Mouse (Mus musculus) gastrocnemius, postnatal 36 days (tissue): Measurements from ENCODE around the gene Hspa1l. TPM values are rescaled to one million over a fixed set of nuclear protein-coding genes. Genes with fewer than 3 reads are reported as not detected.
"Not testable (repeated sequence)": the region's sequence is repeated elsewhere in the genome, so short reads cannot be mapped to it uniquely, and the experiment has no call there.

Source experiments
- DNase-seq, 2 experiments: peaks; one replicate each; pipeline ENCODE4 v3.0.0; 2022
- intact Hi-C: fragments of 180-260 bp; cut with DNase I; formaldehyde crosslinking; loops from one replicate; pipeline ENCODE4 v1.15.1; 2025
- total RNA-seq, 2 experiments: library from RNA; stranded (reverse); gene quantifications; 2 replicates each; pipeline ENCODE4 v1.2.3; 2021

The Hspa1l gene
- total RNA-seq, 2 experiments from 2014 or later: 18.6 to 23.2 TPM

GRCm38 (mm10) chr17:35000717-35001451 lies 28.4 kb downstream of the Hspa1l start, which contains the start of gene Vars:
TSS of gene Vars (plus strand) at chr17:35000987.
- intact Hi-C loops: no loop called here
- DNase-seq: peak; percentile 77 to 88

GRCm38 (mm10) chr17:35001452-35002152 lies 29.1 kb downstream of the Hspa1l start:
- DNase-seq: no peak

GRCm38 (mm10) chr17:35002153-35002865 lies 29.8 kb downstream of the Hspa1l start:
- DNase-seq: no peak
- intact Hi-C loops: no loop called here

More at GRCm38 (mm10) chr17:35001452-35002152, 29.1 kb downstream of the Hspa1l start:
- intact Hi-C loops: no loop called here

- no peak for DNase-seq
- intact Hi-C loops: no loop called here
These were observed 30.7 kb downstream of the Hspa1l start for GRCm38 (mm10) chr17:35003022-35003838.

- intact Hi-C loops: no loop called here
- no peak for DNase-seq
These were observed 31.7 kb downstream of the Hspa1l start for GRCm38 (mm10) chr17:35004075-35004717.

GRCm38 (mm10) chr17:35005158-35005557 lies 32.7 kb downstream of the Hspa1l start:
- DNase-seq: no peak
- intact Hi-C loops: no loop called here

GRCm38 (mm10) chr17:35005902-35006301 lies 33.4 kb downstream of the Hspa1l start:
- intact Hi-C loops, DNase-seq: not testable (repeated sequence)

GRCm38 (mm10) chr17:35007387-35007991 lies 35.0 kb downstream of the Hspa1l start:
- DNase-seq: no peak
- intact Hi-C loops: no loop called here

GRCm38 (mm10) chr17:35009586-35009985 lies 37.1 kb downstream of the Hspa1l start:
- no peak for DNase-seq
- intact Hi-C loops: no loop called here

- DNase-seq: no peak
- intact Hi-C loops: no loop called here
These were observed 38.9 kb downstream of the Hspa1l start for GRCm38 (mm10) chr17:35011440-35011839.

- intact Hi-C loops: no loop called here
- DNase-seq: no peak
These were observed 39.9 kb downstream of the Hspa1l start for GRCm38 (mm10) chr17:35012430-35012829.

- intact Hi-C loops: no loop called here
- DNase-seq: no peak
These were observed 40.7 kb downstream of the Hspa1l start for GRCm38 (mm10) chr17:35013221-35013620.

GRCm38 (mm10) chr17:35015296-35015695 lies 42.8 kb downstream of the Hspa1l start:
- intact Hi-C loops: no loop called here
- no peak for DNase-seq

- intact Hi-C loops: no loop called here
- DNase-seq: peak in 1 of 2 experiments; percentile 49
These were observed 43.9 kb downstream of the Hspa1l start, which contains the start of gene Vwa7 for GRCm38 (mm10) chr17:35016376-35016775. TSS of gene Vwa7 (plus strand) at chr17:35016579.

GRCm38 (mm10) chr17:35016791-35017705 lies 44.5 kb downstream of the Hspa1l start:
- intact Hi-C loops: no loop called here
- no peak for DNase-seq

GRCm38 (mm10) chr17:35017706-35018030 lies 45.2 kb downstream of the Hspa1l start:
- intact Hi-C loops: no loop called here
- DNase-seq: peak in 1 of 2 experiments; percentile 13

- intact Hi-C loops: no loop called here
These were observed 45.7 kb downstream of the Hspa1l start for GRCm38 (mm10) chr17:35018171-35018570.

GRCm38 (mm10) chr17:35019894-35020293 lies 47.4 kb downstream of the Hspa1l start:
- no peak for DNase-seq
- intact Hi-C loops: loop anchor here (5.0 kb wide), 1 partner anchor 67 kb away; the partner anchor contains the start of genes Abhd16a and Ly6g6f

More at GRCm38 (mm10) chr17:35018171-35018570, 45.7 kb downstream of the Hspa1l start:
- DNase-seq: no peak
